Mouse (Mus musculus) lung, embryonic 14.5 days (tissue): Measurements from ENCODE around the gene Rps10. TPM values are rescaled to one million over a fixed set of nuclear protein-coding genes. Genes with fewer than 3 reads are reported as not detected.

Experiments used
- ATAC-seq: fragments of 200-750 bp; cut with Nextera tagmentation; 2 replicates; pipeline ENCODE4 v1.8.0; 2017; ENCODE audit warnings: mild to moderate bottlenecking, moderate TSS enrichment, moderate library complexity; ENCODE audit not compliant: insufficient read depth
- DNase-seq: peaks from one replicate; pipeline ENCODE4 v3.0.0-alpha.2; 2015
- H3K27ac ChIP-seq: fragments of 300-500 bp; sonication (generic); 2 replicates; pipeline ENCODE4 v1.5.1; 2014; ENCODE audit warnings: low read depth, mild to moderate bottlenecking, moderate library complexity
- H3K27me3 ChIP-seq: fragments of 300-500 bp; sonication (generic); 2 replicates; pipeline ENCODE4 v1.6.1; 2014; ENCODE audit warnings: low read length, control low read depth; ENCODE audit not compliant: insufficient read depth
- H3K36me3 ChIP-seq: fragments of 300-500 bp; sonication (generic); 2 replicates; pipeline ENCODE4 v1.6.1; 2014; ENCODE audit warnings: control low read depth; ENCODE audit not compliant: insufficient read depth
- H3K4me1 ChIP-seq: fragments of 300-500 bp; sonication (generic); 2 replicates; pipeline ENCODE4 v1.6.1; 2014; ENCODE audit warnings: antibody characterized with exemption, control low read depth; ENCODE audit not compliant: insufficient read depth
- H3K4me2 ChIP-seq: fragments of 300-500 bp; sonication (generic); 2 replicates; pipeline ENCODE4 v1.6.1; 2014; ENCODE audit warnings: mild to moderate bottlenecking
- H3K4me3 ChIP-seq: fragments of 300-500 bp; sonication (generic); 2 replicates; pipeline ENCODE4 v1.5.1; 2014; ENCODE audit warnings: low read depth, low read length
- H3K9ac ChIP-seq: fragments of 300-500 bp; sonication (generic); 2 replicates; pipeline ENCODE4 v1.6.1; 2014
- H3K9me3 ChIP-seq: fragments of 300-500 bp; sonication (generic); 2 replicates; pipeline ENCODE4 v1.6.1; 2016; ENCODE audit warnings: low read depth, low read length, control low read depth
- CTCF ChIP-seq: IDR thresholded peaks from 2 replicates; pipeline ENCODE4 v1.5.1; 2016; ENCODE audit warnings: antibody characterized with exemption, low read depth
- WGBS: fragments of 180-500 bp; shearing (Covaris S2); extraction: QIAGEN DNeasy Blood & Tissue Kit; methylation state at CpG from one replicate; pipeline ENCODE4 v1.1.7; 2014; 5-methylcytosine and 5-hydroxymethylcytosine counted together
- polyA plus RNA-seq: library from polyadenylated mRNA; unstranded; fragments of >200 nt; fragmentation: Nextera tagmentation; extraction: Ambion mirVana; gene quantifications from 2 replicates; pipeline ENCODE4 v1.2.1, GENCODE M21; 2014

Rps10 gene
- polyA plus RNA-seq = 1,167 and 1,191 TPM in 2 replicates

DNA sequence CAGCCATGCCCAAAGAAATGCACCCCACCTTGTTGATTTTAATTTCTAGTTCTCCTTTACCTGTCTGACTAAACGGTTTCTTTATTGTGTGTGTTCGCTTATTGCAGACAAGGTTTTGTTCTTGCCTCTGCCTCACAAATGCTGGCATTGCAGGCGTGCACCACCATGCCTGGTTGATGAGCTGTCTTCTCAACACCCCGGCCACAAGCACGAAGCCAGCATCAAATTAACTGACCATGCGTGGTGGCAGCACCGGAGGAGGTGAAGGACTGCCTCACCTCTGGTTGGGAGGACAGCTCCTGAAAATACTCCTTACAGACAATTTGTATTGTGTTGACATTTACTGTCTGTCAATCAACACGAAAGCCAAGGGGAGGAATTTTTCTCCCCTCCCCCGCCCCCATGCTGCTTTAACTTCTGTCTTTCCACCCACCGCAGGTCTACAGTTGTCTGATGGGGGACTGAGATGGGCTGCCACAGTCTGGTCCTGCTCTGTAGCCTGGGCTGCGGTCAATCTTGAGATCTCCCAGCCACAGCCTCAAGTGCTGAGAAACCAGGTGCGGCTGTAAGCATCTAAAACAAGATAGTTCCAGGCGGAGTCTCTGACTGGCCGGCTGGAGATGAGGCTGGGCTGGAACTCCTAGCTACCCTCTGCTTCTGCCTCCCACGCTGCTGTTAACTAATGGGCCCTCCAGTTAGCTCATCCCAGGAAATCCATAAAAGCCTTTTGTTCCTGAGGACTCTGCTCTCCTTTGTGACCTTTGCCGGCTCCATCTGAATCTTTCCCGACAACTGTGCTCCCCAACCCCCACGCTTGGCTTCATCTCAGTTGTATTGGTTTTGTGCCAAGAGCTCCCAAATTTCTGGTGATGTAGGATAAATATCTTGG, at the start of gene Rps10:
TSS of gene Rps10 (minus strand) at position 538 of the 889 bp plus-strand sequence.
- 43% methylated on average over 18 of the region's 18 CpGs for WGBS
- no peaks in the 10 kb centered on the region for H3K27me3 ChIP-seq
- no peaks in the 10 kb centered on the region for H3K9me3 ChIP-seq
- peak within 1 kb of the TSS; percentile 88 for H3K4me2 ChIP-seq
- H3K27ac ChIP-seq = peak within 1 kb of the TSS; percentile 91; the same call in 1 of the 2 replicates
- H3K4me3 ChIP-seq = peak within 1 kb of the TSS; percentile 99
- peak within 1 kb of the TSS; percentile 16; the same call in 1 of the 2 replicates for H3K9ac ChIP-seq
- H3K4me1 ChIP-seq = peaks cover 13% of the 10 kb centered on the region
- DNase-seq = peak; percentile 55
- H3K36me3 ChIP-seq = peaks cover 30% of the 10 kb centered on the region
- ATAC-seq = no peak
- no peak for TF ChIP-seq CTCF

DNA sequence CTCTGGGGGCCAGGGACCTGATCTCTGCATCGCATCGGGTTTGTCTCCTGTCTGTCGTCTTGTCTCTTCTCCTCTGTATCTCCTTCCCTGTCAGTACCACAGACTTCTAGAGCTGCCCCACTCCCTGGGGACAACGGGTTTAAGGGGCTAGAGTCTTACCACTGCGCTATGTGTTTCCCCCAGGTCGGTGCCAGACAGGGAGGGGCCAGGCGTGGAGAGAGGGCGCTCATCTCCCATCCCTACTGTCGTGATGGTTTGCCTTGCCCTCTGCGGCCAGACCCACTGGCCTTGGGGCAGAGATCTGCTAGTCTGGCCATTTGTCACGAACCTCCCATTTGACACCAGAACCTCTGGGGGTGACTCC, 49.1 kb upstream of the Rps10 start:
- no peaks in the 10 kb centered on the region for H3K36me3 ChIP-seq
- no peak for DNase-seq
- WGBS = 2% methylated on average over 11 of the region's 11 CpGs
- H3K9me3 ChIP-seq = no peaks in the 10 kb centered on the region
- no peaks in the 10 kb centered on the region for H3K4me1 ChIP-seq
- peak; percentile 9; the same call in 1 of the 2 replicates for ATAC-seq
- peak overlapping the region; percentile 42 for H3K4me3 ChIP-seq
- no peak overlapping the region for H3K27ac ChIP-seq
- H3K4me2 ChIP-seq = peak overlapping the region; percentile 79
- H3K27me3 ChIP-seq = peaks cover 35% of the 10 kb centered on the region
- H3K9ac ChIP-seq = peak overlapping the region; percentile 29; the same call in 1 of the 2 replicates
- no peak for TF ChIP-seq CTCF

DNA sequence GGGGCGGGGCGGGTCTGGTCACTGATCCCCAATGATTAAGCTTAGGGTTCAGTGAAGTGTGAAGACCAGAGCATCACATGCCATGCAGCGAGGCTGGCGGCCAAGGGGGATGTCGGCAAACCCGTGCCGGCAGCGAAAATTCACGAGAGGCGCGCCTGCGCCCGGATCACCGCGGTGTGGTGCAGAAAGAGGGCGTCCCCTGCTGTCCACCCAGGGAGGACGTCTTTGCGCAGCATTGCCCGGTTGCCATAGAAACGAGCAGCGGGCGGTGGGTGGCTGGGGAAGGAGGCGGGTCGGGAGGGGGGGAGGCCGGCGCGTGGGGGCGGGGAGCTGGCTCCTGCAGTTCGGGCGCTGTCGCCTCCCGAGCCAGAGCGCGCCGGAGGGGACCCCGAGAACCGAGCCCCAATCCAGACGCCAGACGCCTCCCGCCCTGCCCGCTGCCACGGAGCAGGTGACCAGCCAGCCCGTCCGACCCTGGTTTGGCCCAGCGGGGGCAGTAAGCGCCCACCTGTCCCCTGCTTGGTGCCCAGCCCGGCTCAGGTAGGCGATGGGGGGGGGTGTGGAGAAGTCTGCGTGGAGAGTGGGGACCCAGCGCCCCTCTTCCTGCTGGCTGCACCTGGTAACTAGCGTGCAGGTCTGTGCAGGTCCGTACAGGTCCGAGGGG, 48.5 kb upstream of the Rps10 start:
- TF ChIP-seq CTCF = peak; percentile 63
- H3K9ac ChIP-seq = peak overlapping the region; percentile 29; the same call in 1 of the 2 replicates
- no peaks in the 10 kb centered on the region for H3K9me3 ChIP-seq
- H3K4me2 ChIP-seq = peak overlapping the region; percentile 79
- no peak overlapping the region for H3K27ac ChIP-seq
- H3K4me3 ChIP-seq = peak overlapping the region; percentile 42
- no peaks in the 10 kb centered on the region for H3K4me1 ChIP-seq
- DNase-seq = peak; percentile 84
- ATAC-seq = peak; percentile 40; the same call in 1 of the 2 replicates
- H3K36me3 ChIP-seq = no peaks in the 10 kb centered on the region
- peaks cover 35% of the 10 kb centered on the region for H3K27me3 ChIP-seq
- 2% methylated on average over 51 of the region's 53 CpGs for WGBS

DNA sequence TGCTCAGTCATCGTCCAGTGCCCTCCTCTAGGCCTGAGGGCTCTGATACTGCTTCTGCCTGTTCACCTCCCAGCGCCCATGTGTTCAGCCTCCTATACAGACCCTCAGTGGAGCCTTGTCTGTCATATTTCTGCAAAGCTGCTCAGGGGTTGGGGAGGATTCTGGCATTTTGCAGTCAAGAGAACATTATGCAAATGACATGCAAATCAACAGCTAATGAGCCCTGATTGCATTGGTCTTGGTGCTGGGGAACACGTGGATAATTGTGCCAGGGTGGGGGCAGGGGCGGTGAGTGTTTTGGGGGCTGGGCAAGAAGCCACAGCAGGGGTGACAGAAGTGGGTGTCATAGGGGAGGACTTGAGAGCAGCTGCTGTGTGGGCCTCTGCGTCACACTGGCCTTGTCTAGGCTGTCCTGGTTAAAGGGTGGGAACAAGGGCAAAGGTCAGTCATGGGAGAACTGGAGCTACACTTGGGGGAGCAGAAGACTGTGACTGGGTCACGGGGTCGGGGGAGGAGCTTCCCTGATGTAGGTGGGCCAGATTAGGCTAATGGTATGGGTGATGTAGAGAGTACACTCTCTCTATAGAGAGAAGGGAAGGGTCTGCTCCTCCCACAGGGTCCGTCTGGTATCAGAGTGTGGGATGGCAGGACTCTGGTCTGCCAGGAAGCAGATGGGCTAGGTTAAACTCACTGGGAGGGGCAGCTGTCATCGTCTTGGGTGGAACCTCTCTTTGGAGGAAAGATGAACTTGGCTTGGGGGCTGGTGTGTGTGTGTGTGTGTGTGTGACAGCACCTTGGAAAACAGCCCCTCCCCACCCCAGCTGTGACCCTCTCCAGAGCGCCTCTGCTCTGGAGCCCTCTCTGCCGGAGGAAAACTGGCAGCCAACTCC, 42.7 kb upstream of the Rps10 start:
- Histone ChIP-seq H3K4me2 (no peak overlapping the region), H3K4me1 (no peaks in the 10 kb centered on the region), H3K4me3 (no peak overlapping the region), H3K27ac (no peak overlapping the region), H3K27me3 (0 out of 2 replicates have a peak, but pooled peaks cover 3% of the 10 kb centered on the region), H3K9ac (no peak overlapping the region), H3K9me3 (no peaks in the 10 kb centered on the region), H3K36me3 (no peaks in the 10 kb centered on the region)
- peak; percentile 62 for ATAC-seq
- DNase-seq = peak; percentile 47
- WGBS = 38% methylated on average over 11 of the region's 11 CpGs
- TF ChIP-seq CTCF = no peak

DNA sequence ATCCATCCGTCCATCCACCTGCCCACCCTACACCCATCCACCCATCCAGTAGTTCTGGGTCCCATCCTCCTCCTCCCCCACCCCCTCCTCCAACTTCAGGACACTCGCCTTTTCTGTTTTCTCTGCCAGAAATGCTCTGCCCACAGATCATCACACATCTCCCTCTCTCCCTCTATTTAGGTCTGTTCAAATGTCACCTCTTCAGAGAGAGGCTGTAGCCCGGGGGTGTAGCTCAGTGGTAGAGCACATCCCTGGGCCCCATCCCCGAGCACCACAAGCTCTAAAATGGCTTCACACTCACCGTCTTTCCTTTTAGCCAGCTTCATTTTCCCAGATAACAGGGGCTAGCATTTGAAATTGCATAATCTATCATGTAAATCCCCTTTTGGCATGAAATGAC, 41.3 kb upstream of the Rps10 start:
- no peak for ATAC-seq
- no peak for TF ChIP-seq CTCF
- WGBS = 60% methylated on average over 5 of the region's 5 CpGs

DNA sequence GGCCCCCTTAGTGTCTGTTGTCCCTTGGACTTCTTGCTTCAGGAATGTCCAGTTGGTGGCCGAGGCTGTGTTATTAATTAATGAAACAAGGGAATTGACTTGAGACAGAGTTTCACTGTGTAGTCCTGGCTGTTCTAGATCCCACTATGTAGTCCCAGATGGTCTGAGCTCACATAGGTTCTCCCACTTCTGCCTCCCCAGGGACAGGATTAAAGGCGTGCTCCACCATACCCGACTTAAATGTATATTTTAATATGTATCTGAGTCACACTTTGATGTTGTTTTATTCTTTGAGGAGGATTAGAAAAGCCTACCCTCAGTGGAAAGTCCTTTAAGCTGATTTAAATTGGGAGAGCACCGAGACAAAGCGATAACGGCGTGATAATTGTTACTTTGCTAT, 39.8 kb upstream of the Rps10 start:
- no peak for DNase-seq
- Histone ChIP-seq H3K4me3 (no peak overlapping the region), H3K4me1 (no peaks in the 10 kb centered on the region), H3K4me2 (no peak overlapping the region), H3K27ac (no peak overlapping the region), H3K9ac (no peak overlapping the region), H3K9me3 (no peaks in the 10 kb centered on the region), H3K36me3 (no peaks in the 10 kb centered on the region), H3K27me3 (no peaks in the 10 kb centered on the region)
- 49% methylated on average over 7 of the region's 7 CpGs for WGBS
- ATAC-seq = no peak
- TF ChIP-seq CTCF = no peak

More for the DNA sequence above, 41.3 kb upstream of the Rps10 start:
- Histone ChIP-seq H3K27me3 (no peaks in the 10 kb centered on the region), H3K4me2 (no peak overlapping the region), H3K9me3 (no peaks in the 10 kb centered on the region), H3K36me3 (no peaks in the 10 kb centered on the region), H3K4me3 (no peak overlapping the region), H3K27ac (no peak overlapping the region), H3K4me1 (no peaks in the 10 kb centered on the region), H3K9ac (no peak overlapping the region)
- DNase-seq = no peak
